Mouse (Mus musculus) myocyte (in vitro differentiated cells): ENCODE measurements around the gene Dennd1a.

Experiments used
- CEBPB ChIP-seq: IDR thresholded peaks from 2 replicates; pipeline ENCODE4 v1.6.1; 2011; ENCODE audit warnings: mild to moderate bottlenecking, moderate library complexity; ENCODE audit not compliant: poor library complexity, insufficient read depth, severe bottlenecking
- E2F4 ChIP-seq: IDR thresholded peaks from one replicate; pipeline ENCODE4 v1.6.1; 2011; ENCODE audit warnings: mild to moderate bottlenecking, control low read depth, moderate library complexity; ENCODE audit not compliant: insufficient read depth
- MAX ChIP-seq: IDR thresholded peaks from one replicate; pipeline ENCODE4 v1.6.1; 2011; ENCODE audit warnings: low read depth, mild to moderate bottlenecking, control low read depth
- MYOD1 ChIP-seq, 3 experiments: IDR thresholded peaks; one replicate each; pipeline ENCODE4 v1.6.1; 2011; ENCODE audit warnings: control low read depth in 2 of 3, low read depth in 2 of 3, mild to moderate bottlenecking in 2 of 3, moderate library complexity in 1 of 3; ENCODE audit not compliant: insufficient read length in 2 of 3, control insufficient read depth in 1 of 3
- MYOG ChIP-seq, 3 experiments: IDR thresholded peaks; one replicate each; pipeline ENCODE4 v1.6.1; 2011; ENCODE audit warnings: control low read depth in 2 of 3, low read depth in 2 of 3, mild to moderate bottlenecking in 2 of 3; ENCODE audit not compliant: insufficient read length in 2 of 3, control insufficient read depth in 1 of 3, insufficient read depth in 1 of 3
- POLR2A ChIP-seq: IDR thresholded peaks from one replicate; pipeline ENCODE4 v1.6.1; 2011; ENCODE audit warnings: low read depth, mild to moderate bottlenecking, control low read depth, moderate library complexity; ENCODE audit not compliant: insufficient read length
- POLR2AphosphoS2 ChIP-seq: IDR thresholded peaks from one replicate; pipeline ENCODE4 v1.6.1; 2011; ENCODE audit warnings: low read depth, control low read depth; ENCODE audit not compliant: insufficient read length
- REST ChIP-seq: IDR thresholded peaks from one replicate; pipeline ENCODE4 v1.6.1; 2011; ENCODE audit warnings: mild to moderate bottlenecking, control low read depth, moderate library complexity; ENCODE audit not compliant: insufficient read depth, insufficient read length
- SRF ChIP-seq: IDR thresholded peaks from one replicate; pipeline ENCODE4 v1.6.1; 2011; ENCODE audit warnings: low read depth; ENCODE audit not compliant: control insufficient read depth, insufficient read length
- TCF12 ChIP-seq: IDR thresholded peaks from one replicate; pipeline ENCODE4 v1.6.1; 2011; ENCODE audit warnings: mild to moderate bottlenecking, control low read depth; ENCODE audit not compliant: poor library complexity, insufficient read depth, severe bottlenecking
- TCF3 ChIP-seq: IDR thresholded peaks from one replicate; pipeline ENCODE4 v1.6.1; 2011; ENCODE audit warnings: low read depth, control low read depth; ENCODE audit not compliant: insufficient read length
- USF1 ChIP-seq: IDR thresholded peaks from one replicate; pipeline ENCODE4 v1.6.1; 2011; ENCODE audit warnings: low read depth, mild to moderate bottlenecking, control low read depth, moderate library complexity

- no peak for TF ChIP-seq POLR2A
- no peak for TF ChIP-seq E2F4
- TF ChIP-seq MAX: no peak
- TF ChIP-seq TCF12: no peak
- TF ChIP-seq SRF: no peak
- TF ChIP-seq USF1: no peak
- no peak for TF ChIP-seq CEBPB
- no peak for TF ChIP-seq MYOG (IDR thresholded peaks at IDR 0.05; ENCODE audit: control insufficient read depth in 1 of 3, insufficient read depth in 1 of 3, insufficient read length in 2 of 3, low read depth in 2 of 3)
- TF ChIP-seq MYOD1 (IDR thresholded peaks at IDR 0.05; ENCODE audit: control insufficient read depth in 1 of 3, insufficient read length in 2 of 3, low read depth in 2 of 3): no peak
- TF ChIP-seq TCF3: no peak
- no peak for TF ChIP-seq POLR2AphosphoS2
- TF ChIP-seq REST: no peak
Measured at GRCm38 (mm10) chr2:37829758-37830275, 457.4 kb downstream of the Dennd1a start.
